Mouse (Mus musculus): Measurements from ENCODE around the gene Fbxw7. TPM values are rescaled to one million over a fixed set of nuclear protein-coding genes. Genes with fewer than 3 reads are reported as not detected.
A peak's percentile ranks its signal among the peaks of the same experiment; 100 is the strongest.

Fbxw7 gene
- polyA plus RNA-seq, 1 experiment from 2014 or later, result 15.5 TPM

GRCm38 (mm10) chr3:84926140-84926539 is 111.1 kb downstream of the Fbxw7 start:
- WGBS, result 94% methylated on average over 5 of the region's 5 CpGs
- Histone ChIP-seq H3K36me3 (ENCODE audit: control insufficient read depth, insufficient read depth, low read length) (no peaks in the 10 kb centered on the region), H3K4me2 (no peak overlapping the region), H3K27ac (ENCODE audit: low read depth, low read length) (no peak overlapping the region), H3K27me3 (ENCODE audit: control insufficient read depth, insufficient read depth, low read length) (no peaks in the 10 kb centered on the region), H3K9ac (ENCODE audit: low read length) (no peak overlapping the region), H3K4me1 (ENCODE audit: control insufficient read depth, insufficient read depth, low read length) (no peaks in the 10 kb centered on the region), H3K9me3 (ENCODE audit: control insufficient read depth, low read length) (no peaks in the 10 kb centered on the region), H3K4me3 (ENCODE audit: low read depth, low read length) (no peak overlapping the region)
- DNase-seq (ENCODE audit: low spot score, missing footprints), result no peak
- no peak for ATAC-seq (ENCODE audit: low FRiP score)

DNA sequence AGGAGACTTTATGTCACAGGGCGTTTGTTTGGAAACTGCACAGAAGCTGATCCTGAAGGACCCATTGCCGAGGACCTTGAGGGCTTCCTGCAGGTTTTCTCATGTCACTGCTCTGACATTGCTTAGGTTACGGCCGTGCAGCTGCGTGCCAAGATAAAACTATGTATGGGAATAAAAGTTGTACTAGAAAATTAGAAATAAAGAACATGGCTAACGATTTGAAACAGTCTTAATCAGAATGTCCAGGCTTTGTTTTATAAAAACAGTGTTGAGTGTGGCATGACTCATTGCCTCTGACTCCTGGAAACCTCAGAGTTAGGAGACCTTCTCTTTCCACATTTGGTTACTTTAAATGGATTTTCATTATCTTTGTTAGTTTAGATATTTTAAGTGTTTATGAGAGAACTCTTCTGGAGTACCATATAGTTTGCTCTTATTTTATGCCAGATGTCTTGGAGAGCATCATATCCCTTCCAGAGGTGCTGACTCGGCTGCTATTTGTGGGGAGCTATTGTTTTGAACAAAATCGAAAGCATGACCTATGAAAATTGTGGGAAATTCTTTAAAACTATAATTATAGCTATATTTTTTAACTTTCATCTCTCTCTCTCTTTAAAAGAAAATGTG is 112.2 kb downstream of the Fbxw7 start:
- H3K4me2 ChIP-seq, result no peak overlapping the region
- H3K9me3 ChIP-seq (ENCODE audit: control insufficient read depth, low read length), result no peaks in the 10 kb centered on the region
- no peak for ATAC-seq (ENCODE audit: low FRiP score)
- no peak overlapping the region for H3K27ac ChIP-seq (ENCODE audit: low read depth, low read length)
- H3K4me3 ChIP-seq (ENCODE audit: low read depth, low read length), result no peak overlapping the region
- no peak for DNase-seq (ENCODE audit: low spot score, missing footprints)
- H3K36me3 ChIP-seq (ENCODE audit: control insufficient read depth, insufficient read depth, low read length), result no peaks in the 10 kb centered on the region
- WGBS, result 91% methylated on average over 8 of the region's 8 CpGs
- no peaks in the 10 kb centered on the region for H3K4me1 ChIP-seq (ENCODE audit: control insufficient read depth, insufficient read depth, low read length)
- H3K27me3 ChIP-seq (ENCODE audit: control insufficient read depth, insufficient read depth, low read length), result no peaks in the 10 kb centered on the region
- H3K9ac ChIP-seq (ENCODE audit: low read length), result no peak overlapping the region

GRCm38 (mm10) chr3:84927901-84928300 is 112.8 kb downstream of the Fbxw7 start:
- Histone ChIP-seq H3K4me2 (no peak overlapping the region), H3K4me3 (ENCODE audit: low read depth, low read length) (no peak overlapping the region), H3K27me3 (ENCODE audit: control insufficient read depth, insufficient read depth, low read length) (no peaks in the 10 kb centered on the region), H3K36me3 (ENCODE audit: control insufficient read depth, insufficient read depth, low read length) (no peaks in the 10 kb centered on the region), H3K4me1 (ENCODE audit: control insufficient read depth, insufficient read depth, low read length) (no peaks in the 10 kb centered on the region), H3K9me3 (ENCODE audit: control insufficient read depth, low read length) (no peaks in the 10 kb centered on the region), H3K27ac (ENCODE audit: low read depth, low read length) (no peak overlapping the region), H3K9ac (ENCODE audit: low read length) (no peak overlapping the region)
- 83% methylated on average over 2 of the region's 2 CpGs for WGBS
- ATAC-seq (ENCODE audit: low FRiP score), result no peak
- DNase-seq (ENCODE audit: low spot score, missing footprints), result no peak

DNA sequence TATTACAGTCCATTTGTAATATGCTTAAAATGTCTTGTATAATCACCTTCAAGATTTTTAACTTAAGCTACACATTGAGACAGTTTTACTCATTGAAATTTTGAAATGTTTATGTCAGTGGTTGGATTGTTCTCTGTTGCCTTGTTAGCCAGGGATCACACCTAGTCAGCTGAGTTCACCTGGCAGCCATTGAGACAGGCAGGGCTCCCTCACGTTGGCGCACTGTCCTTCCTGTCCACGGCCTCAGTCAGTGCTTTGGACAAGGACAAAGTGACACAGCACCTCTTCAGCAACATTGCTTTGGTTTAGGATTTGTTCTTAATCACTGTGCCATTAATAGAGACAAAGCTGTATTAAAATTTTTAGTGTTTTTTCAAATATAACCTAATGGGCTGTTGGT is 114.1 kb downstream of the Fbxw7 start:
- DNase-seq (ENCODE audit: low spot score, missing footprints), result no peak
- ATAC-seq (ENCODE audit: low FRiP score), result no peak
- Histone ChIP-seq H3K27me3 (ENCODE audit: control insufficient read depth, insufficient read depth, low read length) (no peaks in the 10 kb centered on the region), H3K4me2 (no peak overlapping the region), H3K27ac (ENCODE audit: low read depth, low read length) (no peak overlapping the region), H3K4me1 (ENCODE audit: control insufficient read depth, insufficient read depth, low read length) (no peaks in the 10 kb centered on the region), H3K36me3 (ENCODE audit: control insufficient read depth, insufficient read depth, low read length) (no peaks in the 10 kb centered on the region), H3K9me3 (ENCODE audit: control insufficient read depth, low read length) (no peaks in the 10 kb centered on the region), H3K4me3 (ENCODE audit: low read depth, low read length) (no peak overlapping the region), H3K9ac (ENCODE audit: low read length) (no peak overlapping the region)
- 92% methylated on average over 3 of the region's 3 CpGs for WGBS

DNA sequence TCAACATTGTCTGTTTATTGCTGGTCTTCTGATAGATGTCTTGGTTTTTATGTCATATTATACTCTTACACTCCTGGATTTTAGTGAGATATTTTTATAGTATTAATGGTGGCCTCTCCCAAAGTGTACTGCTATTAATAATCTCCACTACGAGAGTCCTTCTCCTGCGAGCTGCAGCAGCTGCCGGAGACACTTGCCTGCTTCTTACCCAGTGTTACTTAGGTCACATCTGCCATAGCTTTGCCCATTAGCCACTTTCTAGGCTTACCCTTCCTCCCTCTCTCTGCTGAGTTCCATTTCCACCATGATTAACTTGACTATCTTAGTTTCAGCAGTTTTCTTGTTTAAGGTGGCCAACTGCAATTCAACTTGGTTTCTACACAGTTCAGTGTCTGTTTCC is 115.6 kb downstream of the Fbxw7 start:
- H3K36me3 ChIP-seq (ENCODE audit: control insufficient read depth, insufficient read depth, low read length), result no peaks in the 10 kb centered on the region
- H3K9ac ChIP-seq (ENCODE audit: low read length), result no peak overlapping the region
- no peaks in the 10 kb centered on the region for H3K27me3 ChIP-seq (ENCODE audit: control insufficient read depth, insufficient read depth, low read length)
- DNase-seq (ENCODE audit: low spot score, missing footprints) (no peak), ATAC-seq (ENCODE audit: low FRiP score) (no peak)
- H3K27ac ChIP-seq (ENCODE audit: low read depth, low read length), result no peak overlapping the region
- WGBS, result 98% methylated on average over 3 of the region's 3 CpGs
- no peak overlapping the region for H3K4me3 ChIP-seq (ENCODE audit: low read depth, low read length)
- no peak overlapping the region for H3K4me2 ChIP-seq
- H3K4me1 ChIP-seq (ENCODE audit: control insufficient read depth, insufficient read depth, low read length), result no peaks in the 10 kb centered on the region
- H3K9me3 ChIP-seq (ENCODE audit: control insufficient read depth, low read length), result no peaks in the 10 kb centered on the region

DNA sequence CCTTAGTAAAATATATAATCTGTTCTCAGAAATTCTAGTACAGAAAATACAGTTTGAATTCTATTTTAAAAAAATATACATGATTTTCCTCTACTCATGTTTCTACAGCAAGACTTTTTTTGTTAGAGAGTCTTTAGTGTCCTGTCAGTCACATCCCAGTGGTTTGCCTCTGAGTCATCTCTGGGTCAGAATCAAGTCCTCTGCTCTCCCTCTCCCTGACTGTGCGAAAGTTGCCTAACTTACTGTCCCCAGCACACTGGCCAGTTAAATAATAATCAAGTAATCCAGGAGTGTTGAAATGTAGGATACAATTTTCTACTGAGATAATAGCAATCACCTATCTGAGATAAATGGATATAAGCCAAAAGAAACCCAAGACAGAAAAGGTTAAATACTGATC is 120.7 kb downstream of the Fbxw7 start:
- Histone ChIP-seq H3K36me3 (ENCODE audit: control insufficient read depth, insufficient read depth, low read length) (no peaks in the 10 kb centered on the region), H3K4me2 (no peak overlapping the region), H3K9me3 (ENCODE audit: control insufficient read depth, low read length) (no peaks in the 10 kb centered on the region), H3K27me3 (ENCODE audit: control insufficient read depth, insufficient read depth, low read length) (no peaks in the 10 kb centered on the region), H3K4me3 (ENCODE audit: low read depth, low read length) (no peak overlapping the region), H3K9ac (ENCODE audit: low read length) (no peak overlapping the region), H3K27ac (ENCODE audit: low read depth, low read length) (no peak overlapping the region), H3K4me1 (ENCODE audit: control insufficient read depth, insufficient read depth, low read length) (peaks cover 8% of the 10 kb centered on the region)
- DNase-seq (ENCODE audit: low spot score, missing footprints), result no peak
- no peak for ATAC-seq (ENCODE audit: low FRiP score)
- 70% methylated on average over 1 of the region's 1 CpGs for WGBS

DNA sequence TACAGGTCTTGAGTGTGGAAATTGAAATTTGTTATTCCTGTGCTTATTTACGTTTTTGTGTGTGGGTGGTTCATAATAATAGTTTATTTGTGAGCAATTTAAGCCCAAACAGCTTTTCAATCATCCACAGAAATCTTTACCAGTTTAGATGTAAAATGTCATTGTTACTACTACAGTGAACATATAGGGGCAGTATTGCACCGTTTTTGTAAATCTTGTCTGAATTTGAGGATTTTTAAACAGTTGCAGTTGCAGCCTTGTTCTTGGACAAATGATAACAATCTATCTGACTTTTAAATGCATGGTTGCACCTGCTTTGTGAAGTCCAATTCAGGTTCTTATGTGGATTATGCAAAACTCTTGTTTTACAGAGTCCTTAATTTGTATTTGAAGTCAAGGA is 121.2 kb downstream of the Fbxw7 start:
- H3K27me3 ChIP-seq (ENCODE audit: control insufficient read depth, insufficient read depth, low read length), result no peaks in the 10 kb centered on the region
- peaks cover 8% of the 10 kb centered on the region for H3K4me1 ChIP-seq (ENCODE audit: control insufficient read depth, insufficient read depth, low read length)
- H3K36me3 ChIP-seq (ENCODE audit: control insufficient read depth, insufficient read depth, low read length), result no peaks in the 10 kb centered on the region
- H3K4me3 ChIP-seq (ENCODE audit: low read depth, low read length), result no peak overlapping the region
- DNase-seq (ENCODE audit: low spot score, missing footprints) (peak; percentile 89), ATAC-seq (ENCODE audit: low FRiP score) (no peak)
- 62% methylated on average over 2 of the region's 2 CpGs for WGBS
- no peak overlapping the region for H3K9ac ChIP-seq (ENCODE audit: low read length)
- H3K4me2 ChIP-seq, result no peak overlapping the region
- H3K9me3 ChIP-seq (ENCODE audit: control insufficient read depth, low read length), result no peaks in the 10 kb centered on the region
- no peak overlapping the region for H3K27ac ChIP-seq (ENCODE audit: low read depth, low read length)

GRCm38 (mm10) chr3:84936956-84937355 is 121.9 kb downstream of the Fbxw7 start:
- Histone ChIP-seq H3K36me3 (ENCODE audit: control insufficient read depth, insufficient read depth, low read length) (no peaks in the 10 kb centered on the region), H3K4me3 (ENCODE audit: low read depth, low read length) (no peak overlapping the region), H3K4me2 (no peak overlapping the region), H3K4me1 (ENCODE audit: control insufficient read depth, insufficient read depth, low read length) (peaks cover 8% of the 10 kb centered on the region), H3K9ac (ENCODE audit: low read length) (no peak overlapping the region), H3K27ac (ENCODE audit: low read depth, low read length) (peak overlapping the region; percentile 71), H3K27me3 (ENCODE audit: control insufficient read depth, insufficient read depth, low read length) (no peaks in the 10 kb centered on the region), H3K9me3 (ENCODE audit: control insufficient read depth, low read length) (no peaks in the 10 kb centered on the region)
- ATAC-seq (ENCODE audit: low FRiP score), result peak; percentile 35; the same call in 1 of the 2 replicates
- 39% methylated on average over 5 of the region's 5 CpGs for WGBS
- peak; percentile 90 for DNase-seq (ENCODE audit: low spot score, missing footprints)

- Histone ChIP-seq H3K27ac (ENCODE audit: low read depth, low read length) (peak overlapping the region; percentile 71), H3K9me3 (ENCODE audit: control insufficient read depth, low read length) (no peaks in the 10 kb centered on the region), H3K4me2 (no peak overlapping the region; the same call in 1 of the 2 replicates), H3K4me1 (ENCODE audit: control insufficient read depth, insufficient read depth, low read length) (peaks cover 8% of the 10 kb centered on the region), H3K27me3 (ENCODE audit: control insufficient read depth, insufficient read depth, low read length) (no peaks in the 10 kb centered on the region), H3K4me3 (ENCODE audit: low read depth, low read length) (no peak overlapping the region), H3K36me3 (ENCODE audit: control insufficient read depth, insufficient read depth, low read length) (no peaks in the 10 kb centered on the region), H3K9ac (ENCODE audit: low read length) (no peak overlapping the region)
- DNase-seq (ENCODE audit: low spot score, missing footprints) (peak; percentile 94), ATAC-seq (ENCODE audit: low FRiP score) (peak; percentile 95)
- 32% methylated on average over 12 of the region's 12 CpGs for WGBS
Measured at GRCm38 (mm10) chr3:84937360-84938355, 122.6 kb downstream of the Fbxw7 start.
